Mouse (Mus musculus): ENCODE measurements around the gene Kif26a. TPM values are rescaled to one million over a fixed set of nuclear protein-coding genes. Genes with fewer than 3 reads are reported as not detected.

Kif26a gene
- polyA plus RNA-seq, 1 experiment from 2014 or later, result 0.17 TPM

DNA sequence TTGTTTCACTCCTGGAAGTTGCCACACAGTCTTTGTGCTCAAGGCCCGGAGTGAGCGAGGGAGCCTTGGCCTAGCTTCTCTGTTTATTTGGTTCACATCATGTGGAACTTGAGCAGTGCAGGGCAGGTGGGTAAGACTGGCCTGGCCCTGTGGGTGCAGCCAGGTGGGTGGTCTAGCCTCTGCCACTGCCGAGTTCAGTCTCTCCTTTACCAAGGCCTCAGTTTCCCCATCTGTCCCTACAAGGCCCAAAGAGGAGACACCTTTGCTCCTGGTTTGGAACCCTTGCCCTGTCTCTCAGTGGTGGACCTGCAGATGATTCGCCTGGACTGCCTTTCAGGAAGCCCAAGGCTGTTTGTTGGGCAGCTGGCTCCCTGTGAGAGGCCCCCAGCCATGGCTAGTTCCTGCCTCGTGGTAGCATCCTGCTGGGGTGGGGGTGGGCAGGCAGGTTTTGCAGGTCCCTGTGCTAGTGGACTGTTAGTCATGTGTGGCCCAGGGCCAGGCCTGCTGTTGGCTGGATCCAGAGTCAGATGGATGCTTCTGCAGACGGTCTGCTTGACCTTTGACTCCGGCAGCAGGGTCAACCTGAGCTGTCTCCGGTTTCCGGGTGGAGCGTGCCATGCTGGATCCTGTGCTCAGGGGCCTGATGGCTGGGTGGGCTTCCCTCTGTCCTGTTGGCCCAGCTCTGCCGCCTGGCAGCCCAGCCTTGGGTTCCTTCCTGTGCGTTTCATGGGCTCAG lies 5.4 kb downstream of the Kif26a start:
- Histone ChIP-seq H3K9me3 (replicated peaks) (no peaks in the 10 kb centered on the region), H3K4me1 (replicated peaks) (peaks cover 10% of the 10 kb centered on the region), H3K9ac (no peak overlapping the region), H3K36me3 (no peaks in the 10 kb centered on the region), H3K27ac (peak overlapping the region; percentile 32; the same call in 1 of the 2 replicates), H3K4me2 (no peak overlapping the region), H3K4me3 (replicated peaks) (no peak overlapping the region), H3K27me3 (peaks cover 32% of the 10 kb centered on the region)
- DNase-seq (no peak), ATAC-seq (ENCODE audit: low read depth) (peak; percentile 44; the same call in 1 of the 2 replicates)
- 44% methylated on average over 12 of the region's 12 CpGs for WGBS (ENCODE audit: insufficient replicate concordance)

DNA sequence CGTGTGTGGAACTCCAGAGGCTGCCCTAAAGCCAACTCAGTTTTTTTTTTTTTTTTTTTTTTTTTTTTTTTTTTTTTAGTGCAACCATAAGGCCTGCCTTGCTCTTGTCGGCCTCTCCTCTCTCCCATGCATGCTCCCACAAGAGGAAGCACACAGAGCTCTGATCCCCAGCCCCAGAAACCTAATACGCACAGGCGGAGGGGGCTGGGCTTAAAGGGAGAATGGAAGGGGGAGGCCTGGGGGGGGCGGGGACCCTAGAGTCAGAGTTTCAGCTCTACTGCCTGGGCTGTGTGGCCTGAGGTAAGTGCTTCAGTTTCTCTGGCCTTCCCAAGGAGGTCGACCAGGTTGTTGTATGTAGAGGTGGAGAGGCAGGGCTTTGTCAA lies 6.0 kb downstream of the Kif26a start:
- Histone ChIP-seq H3K36me3 (no peaks in the 10 kb centered on the region), H3K27me3 (peaks cover 27% of the 10 kb centered on the region), H3K9me3 (replicated peaks) (no peaks in the 10 kb centered on the region), H3K4me1 (replicated peaks) (peaks cover 7% of the 10 kb centered on the region), H3K27ac (no peak overlapping the region), H3K4me2 (no peak overlapping the region), H3K9ac (no peak overlapping the region), H3K4me3 (replicated peaks) (no peak overlapping the region)
- no peak for ATAC-seq (ENCODE audit: low read depth)
- no peak for DNase-seq
- 23% methylated on average over 6 of the region's 6 CpGs for WGBS (ENCODE audit: insufficient replicate concordance)

DNA sequence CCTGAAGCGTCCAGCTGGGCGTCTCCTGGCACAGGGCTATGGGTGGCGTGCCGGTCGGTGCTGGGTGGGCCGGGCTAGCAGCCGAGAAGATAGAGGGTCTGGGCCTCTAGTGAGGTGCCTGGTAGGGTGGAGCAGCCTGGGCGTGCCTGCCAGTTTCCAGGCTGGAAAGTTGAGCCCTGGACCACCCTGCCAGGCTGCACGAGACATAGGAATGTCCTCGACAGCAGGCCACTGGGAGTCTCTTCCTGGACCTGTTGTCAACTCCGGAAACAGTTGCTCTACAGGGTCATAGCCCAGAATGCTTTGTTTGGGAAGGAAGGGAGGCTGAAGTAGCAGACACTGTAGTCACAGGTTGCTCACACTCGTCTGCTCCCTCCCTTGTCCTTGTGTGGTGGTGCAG lies 7.6 kb downstream of the Kif26a start:
- Histone ChIP-seq H3K9me3 (replicated peaks) (no peaks in the 10 kb centered on the region), H3K4me3 (replicated peaks) (no peak overlapping the region), H3K4me2 (no peak overlapping the region), H3K36me3 (no peaks in the 10 kb centered on the region), H3K27me3 (peaks cover 10% of the 10 kb centered on the region; the same call in 1 of the 2 replicates), H3K27ac (no peak overlapping the region), H3K9ac (no peak overlapping the region), H3K4me1 (replicated peaks) (peaks cover 7% of the 10 kb centered on the region)
- 71% methylated on average over 12 of the region's 12 CpGs for WGBS (ENCODE audit: insufficient replicate concordance)
- DNase-seq (no peak), ATAC-seq (ENCODE audit: low read depth) (no peak)

DNA sequence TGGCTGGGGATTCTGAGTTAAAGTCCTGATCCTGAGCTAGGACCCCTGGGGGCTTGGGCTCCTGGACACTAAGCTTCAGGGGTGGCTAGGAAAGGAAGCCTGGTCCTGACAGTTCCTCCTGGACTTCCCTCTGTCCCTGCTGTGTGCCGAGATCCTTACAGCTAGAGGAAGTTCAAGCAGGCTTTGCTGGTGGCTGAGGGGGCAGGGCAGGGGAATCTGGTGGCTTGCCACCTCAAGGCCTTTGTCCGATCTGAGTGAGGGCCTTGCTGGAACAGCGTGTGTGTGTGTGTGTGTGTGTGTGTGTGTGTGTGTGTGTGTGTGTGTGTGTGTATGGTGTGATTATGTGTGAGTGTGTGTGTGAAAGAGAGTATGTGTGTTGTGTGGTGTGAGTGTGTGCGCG lies 8.5 kb downstream of the Kif26a start:
- H3K27me3 ChIP-seq, result 0 out of 2 replicates have a peak, but pooled peaks cover 3% of the 10 kb centered on the region
- H3K4me1 ChIP-seq (replicated peaks), result peaks cover 7% of the 10 kb centered on the region
- no peaks in the 10 kb centered on the region for H3K36me3 ChIP-seq
- no peak for ATAC-seq (ENCODE audit: low read depth)
- no peaks in the 10 kb centered on the region for H3K9me3 ChIP-seq (replicated peaks)
- DNase-seq, result no peak
- 49% methylated on average over 5 of the region's 5 CpGs for WGBS (ENCODE audit: insufficient replicate concordance)
- no peak overlapping the region for H3K4me3 ChIP-seq (replicated peaks)
- no peak overlapping the region for H3K9ac ChIP-seq
- H3K27ac ChIP-seq, result no peak overlapping the region
- H3K4me2 ChIP-seq, result no peak overlapping the region

DNA sequence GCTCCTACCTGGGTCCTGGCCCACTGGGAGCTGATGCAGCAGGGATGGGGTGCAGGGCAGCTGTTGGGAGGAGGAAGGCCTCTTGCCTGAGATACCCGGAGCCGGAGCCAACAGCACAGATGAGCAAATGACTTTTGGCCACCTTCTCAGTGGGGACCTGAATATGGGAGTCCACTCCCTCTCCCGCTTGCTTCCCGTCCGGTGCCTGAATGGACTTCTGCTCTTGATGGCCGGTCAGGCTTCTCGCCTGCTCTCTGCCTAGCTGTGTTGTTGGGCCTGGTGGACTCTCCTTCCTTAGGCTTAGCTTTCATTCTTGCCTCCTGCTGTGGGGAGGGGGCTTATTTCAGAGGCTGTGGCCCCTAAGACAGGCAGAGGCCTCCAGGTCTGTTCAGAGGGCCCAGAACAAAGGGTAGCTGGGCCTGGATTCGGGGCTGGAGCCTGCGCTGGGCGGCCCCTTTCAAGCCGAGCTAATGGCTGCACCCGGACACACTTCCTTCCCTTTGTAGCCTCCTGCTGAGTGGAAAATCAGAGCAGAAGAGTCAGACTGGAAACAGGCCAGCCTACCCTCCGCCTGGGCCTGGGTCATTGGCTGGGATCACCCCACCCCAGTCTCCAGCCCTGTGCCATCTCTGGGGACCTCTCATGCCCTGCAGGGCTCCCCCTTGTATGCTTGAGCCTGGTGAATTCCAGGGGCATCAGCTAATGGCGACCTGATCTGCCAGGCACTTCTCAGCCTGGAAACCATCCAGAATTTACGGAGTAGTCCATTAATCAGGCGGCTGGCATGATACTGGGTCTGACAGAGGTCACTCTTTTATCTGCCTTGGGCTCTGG lies 9.4 kb downstream of the Kif26a start:
- Histone ChIP-seq H3K27ac (no peak overlapping the region), H3K9me3 (replicated peaks) (no peaks in the 10 kb centered on the region), H3K4me3 (replicated peaks) (no peak overlapping the region), H3K36me3 (no peaks in the 10 kb centered on the region), H3K4me2 (no peak overlapping the region), H3K9ac (no peak overlapping the region), H3K4me1 (replicated peaks) (peaks cover 7% of the 10 kb centered on the region), H3K27me3 (no peaks in the 10 kb centered on the region)
- ATAC-seq (ENCODE audit: low read depth) (no peak), DNase-seq (no peak)
- WGBS (ENCODE audit: insufficient replicate concordance), result 63% methylated on average over 16 of the region's 16 CpGs

DNA sequence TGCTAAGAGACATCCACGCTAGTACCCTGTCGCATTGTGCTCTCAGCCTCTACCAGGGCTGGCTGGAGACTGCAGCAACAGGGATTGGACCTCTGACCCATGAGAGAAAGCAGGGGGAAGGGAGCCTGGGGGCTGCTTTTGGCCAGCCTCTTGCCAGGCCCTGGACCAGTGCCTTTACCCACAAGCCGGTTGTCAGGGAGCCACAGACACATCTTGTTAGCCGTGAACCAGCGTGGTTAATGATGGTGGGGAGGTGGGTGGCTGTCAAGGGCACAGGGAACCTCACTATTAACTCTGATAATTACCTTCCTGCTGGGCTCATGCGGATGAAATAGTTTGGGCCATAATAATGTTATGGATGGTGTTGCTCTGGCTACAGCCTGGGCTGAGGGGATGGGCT lies 10.8 kb downstream of the Kif26a start:
- H3K4me1 ChIP-seq (replicated peaks), result no peaks in the 10 kb centered on the region
- no peaks in the 10 kb centered on the region for H3K27me3 ChIP-seq
- H3K36me3 ChIP-seq, result no peaks in the 10 kb centered on the region
- ATAC-seq (ENCODE audit: low read depth), result no peak
- no peaks in the 10 kb centered on the region for H3K9me3 ChIP-seq (replicated peaks)
- 75% methylated on average over 6 of the region's 6 CpGs for WGBS (ENCODE audit: insufficient replicate concordance)
- no peak overlapping the region for H3K27ac ChIP-seq
- no peak for DNase-seq
- H3K4me2 ChIP-seq, result no peak overlapping the region
- no peak overlapping the region for H3K9ac ChIP-seq
- no peak overlapping the region for H3K4me3 ChIP-seq (replicated peaks)

DNA sequence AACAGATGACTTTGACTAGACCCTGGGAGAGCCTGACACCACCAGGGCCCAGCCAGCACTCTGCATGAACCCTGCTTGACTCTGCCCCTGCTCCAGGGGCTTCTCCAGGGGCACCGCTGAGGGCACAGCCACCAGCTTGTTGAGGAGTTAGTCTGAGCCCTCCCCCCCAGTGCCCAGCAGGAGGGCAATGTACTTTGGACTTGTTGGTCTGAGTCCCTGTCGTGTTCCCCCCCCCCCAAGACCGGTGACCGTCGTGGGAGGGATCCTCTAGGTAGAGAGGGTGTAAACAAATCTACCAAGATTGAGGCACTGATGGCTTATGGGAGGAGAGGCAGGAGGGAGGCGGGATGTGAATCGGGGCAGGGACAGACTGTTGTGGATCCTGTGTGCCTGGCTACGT lies 12.2 kb downstream of the Kif26a start:
- H3K9ac ChIP-seq, result no peak overlapping the region

DNA sequence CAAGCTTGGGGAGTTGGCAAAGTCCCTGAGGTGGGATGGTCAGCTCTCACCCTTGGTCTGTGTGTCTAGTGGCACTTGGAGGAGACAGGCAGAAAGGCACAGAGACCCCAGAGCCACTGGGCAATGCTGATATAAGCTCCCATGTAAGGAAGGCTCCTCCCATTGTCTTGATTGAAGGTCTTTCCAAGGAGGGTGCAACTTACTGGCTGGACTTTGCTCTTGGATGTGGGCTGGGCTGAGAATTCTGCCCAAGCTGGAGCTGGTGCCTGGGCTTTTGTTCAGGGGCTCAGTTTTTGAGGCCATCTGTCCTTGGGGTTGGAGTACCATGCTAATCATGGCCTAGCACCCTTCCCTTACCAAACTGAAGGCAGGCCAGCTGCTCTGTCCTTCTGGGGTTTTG lies 12.8 kb downstream of the Kif26a start:
- Histone ChIP-seq H3K36me3 (no peaks in the 10 kb centered on the region), H3K4me3 (replicated peaks) (no peak overlapping the region), H3K4me2 (no peak overlapping the region), H3K9me3 (replicated peaks) (no peaks in the 10 kb centered on the region), H3K9ac (no peak overlapping the region), H3K4me1 (replicated peaks) (peaks cover 2% of the 10 kb centered on the region), H3K27me3 (no peaks in the 10 kb centered on the region), H3K27ac (no peak overlapping the region)
- DNase-seq (no peak), ATAC-seq (ENCODE audit: low read depth) (no peak)

More for the DNA sequence above, 12.2 kb downstream of the Kif26a start:
- ATAC-seq (ENCODE audit: low read depth), result no peak
- H3K4me3 ChIP-seq (replicated peaks), result no peak overlapping the region
- no peaks in the 10 kb centered on the region for H3K27me3 ChIP-seq
- H3K36me3 ChIP-seq, result no peaks in the 10 kb centered on the region
- H3K27ac ChIP-seq, result no peak overlapping the region
- H3K9me3 ChIP-seq (replicated peaks), result no peaks in the 10 kb centered on the region
- H3K4me1 ChIP-seq (replicated peaks), result no peaks in the 10 kb centered on the region
- no peak for DNase-seq
- WGBS (ENCODE audit: insufficient replicate concordance), result 53% methylated on average over 8 of the region's 8 CpGs
- H3K4me2 ChIP-seq, result no peak overlapping the region

DNA sequence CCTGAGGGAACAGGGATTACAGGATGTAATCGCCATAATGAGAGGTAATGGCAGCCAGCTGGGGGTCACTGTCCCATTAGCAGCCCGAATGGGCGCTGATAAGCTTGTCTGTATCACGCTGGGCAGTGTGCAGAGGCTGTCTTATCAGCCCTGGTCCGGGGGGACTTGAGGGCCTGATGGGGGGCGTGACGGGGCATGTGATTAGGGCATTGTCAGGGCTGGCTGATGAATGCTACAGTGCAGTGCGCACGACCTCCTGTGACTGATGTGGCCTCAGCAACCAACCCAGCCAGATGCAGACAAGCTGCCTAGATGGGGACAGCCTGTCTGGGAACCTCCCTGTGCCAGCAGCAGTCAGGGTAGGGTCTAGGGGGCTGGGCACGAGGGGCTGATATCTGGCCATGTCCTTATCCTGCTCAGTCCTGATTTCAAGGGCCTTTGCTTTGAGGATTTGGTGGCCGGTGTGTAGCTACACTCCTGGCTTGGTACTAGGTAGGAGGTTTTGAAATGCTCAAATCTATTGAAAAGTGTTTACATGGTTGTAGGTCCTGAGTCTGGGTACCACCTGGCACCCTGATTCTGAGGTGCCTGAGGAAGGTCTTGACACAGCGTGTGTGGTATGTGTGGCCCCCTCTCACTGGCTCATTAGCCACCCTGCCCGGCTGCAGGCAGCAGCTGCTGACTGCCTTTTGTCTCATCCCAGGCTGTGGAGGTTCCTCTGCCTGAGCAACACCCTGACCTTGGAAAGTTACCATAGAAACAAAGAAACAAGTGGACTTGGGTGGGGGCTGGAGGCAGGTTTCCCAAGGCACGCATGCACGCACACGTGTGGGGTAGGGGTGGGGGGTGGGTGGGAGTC lies 18.2 kb downstream of the Kif26a start:
- DNase-seq, result no peak
- H3K9me3 ChIP-seq (replicated peaks), result no peaks in the 10 kb centered on the region
- H3K4me3 ChIP-seq (replicated peaks), result no peak overlapping the region
- H3K27me3 ChIP-seq, result no peaks in the 10 kb centered on the region
- no peak overlapping the region for H3K27ac ChIP-seq
- 35% methylated on average over 16 of the region's 16 CpGs for WGBS (ENCODE audit: insufficient replicate concordance)
- no peak overlapping the region for H3K4me2 ChIP-seq
- no peaks in the 10 kb centered on the region for H3K36me3 ChIP-seq
- peaks cover 7% of the 10 kb centered on the region for H3K4me1 ChIP-seq (replicated peaks)
- H3K9ac ChIP-seq, result no peak overlapping the region
- peak; percentile 57 for ATAC-seq (ENCODE audit: low read depth)

DNA sequence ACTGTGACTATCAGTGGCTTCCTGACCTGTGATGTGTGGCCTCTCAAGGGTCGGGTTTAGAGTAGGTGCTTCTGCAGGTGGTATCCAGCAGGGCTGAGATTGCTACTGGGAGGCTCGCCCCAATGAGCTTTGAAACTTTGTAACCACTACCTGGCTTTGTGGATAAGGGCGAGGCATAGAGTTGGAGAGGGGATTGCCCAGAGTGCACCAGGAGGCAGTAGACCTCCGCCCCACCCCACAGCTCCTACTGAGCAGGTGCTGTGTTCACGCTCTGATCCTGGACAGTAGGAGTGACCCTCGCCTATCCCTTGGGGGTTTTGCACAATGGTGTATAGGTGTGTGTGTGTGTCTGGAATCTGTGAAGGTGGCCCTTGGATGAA lies 18.8 kb downstream of the Kif26a start:
- Histone ChIP-seq H3K27ac (no peak overlapping the region), H3K4me2 (no peak overlapping the region)

DNA sequence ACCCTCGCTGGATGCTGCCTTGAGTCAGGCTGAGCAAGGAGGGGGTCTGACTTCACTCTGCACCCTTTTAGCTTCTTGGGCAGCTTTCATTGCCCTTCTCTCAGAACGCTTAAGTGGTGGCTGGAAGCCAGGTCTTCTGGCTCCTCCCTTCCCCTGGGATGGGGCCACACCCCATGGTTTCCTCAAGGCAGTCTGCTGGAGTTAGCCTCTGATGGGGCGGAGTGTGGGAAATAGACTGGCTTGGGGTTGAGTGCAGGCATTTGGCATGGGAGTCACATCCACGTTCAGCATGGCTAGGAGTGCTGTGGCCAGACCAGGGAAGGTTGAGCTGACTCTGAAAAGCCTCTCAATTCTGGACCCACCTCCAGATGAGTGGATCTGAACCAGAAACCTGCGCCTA lies 23.2 kb downstream of the Kif26a start:
- DNase-seq, result no peak
- Histone ChIP-seq H3K27ac (no peak overlapping the region), H3K4me1 (replicated peaks) (peaks cover 1% of the 10 kb centered on the region; the same call in 1 of the 2 replicates), H3K27me3 (no peaks in the 10 kb centered on the region), H3K4me3 (replicated peaks) (no peak overlapping the region), H3K9me3 (replicated peaks) (no peaks in the 10 kb centered on the region), H3K9ac (no peak overlapping the region), H3K36me3 (no peaks in the 10 kb centered on the region), H3K4me2 (no peak overlapping the region)
- 54% methylated on average over 5 of the region's 5 CpGs for WGBS (ENCODE audit: insufficient replicate concordance)
- no peak for ATAC-seq (ENCODE audit: low read depth)

More for the DNA sequence above, 18.8 kb downstream of the Kif26a start:
- Histone ChIP-seq H3K9ac (no peak overlapping the region), H3K9me3 (replicated peaks) (no peaks in the 10 kb centered on the region), H3K4me3 (replicated peaks) (no peak overlapping the region), H3K27me3 (no peaks in the 10 kb centered on the region), H3K36me3 (no peaks in the 10 kb centered on the region), H3K4me1 (replicated peaks) (peaks cover 7% of the 10 kb centered on the region)
- DNase-seq (no peak), ATAC-seq (ENCODE audit: low read depth) (no peak)
- WGBS (ENCODE audit: insufficient replicate concordance), result 60% methylated on average over 6 of the region's 6 CpGs
